Mouse (Mus musculus) C2C12 (cell line): ENCODE results near the gene Olfr697. TPM values are rescaled to one million over a fixed set of nuclear protein-coding genes. Genes with fewer than 3 reads are reported as not detected.
"Not testable (repeated sequence)": the region's sequence is repeated elsewhere in the genome, so short reads cannot be mapped to it uniquely, and the experiment has no call there.

Source experiments
- H3K27me3 ChIP-seq: one replicate; pipeline ENCODE4 v1.6.1; 2011; ENCODE audit not compliant: control insufficient read depth, insufficient read depth, insufficient read length
- H3K36me3 ChIP-seq: one replicate; pipeline ENCODE4 v1.6.1; 2011; ENCODE audit not compliant: control insufficient read depth, insufficient read depth
- H3K4me3 ChIP-seq: one replicate; pipeline ENCODE4 v1.5.1; 2011; ENCODE audit warnings: mild to moderate bottlenecking, control low read depth; ENCODE audit not compliant: poor library complexity, insufficient read depth, severe bottlenecking
- H3K79me2 ChIP-seq: one replicate; pipeline ENCODE4 v1.6.1; 2011; ENCODE audit not compliant: control insufficient read depth, insufficient read depth
- H3K79me3 ChIP-seq: one replicate; pipeline ENCODE4 v1.6.1; 2011; ENCODE audit warnings: low read depth, control low read depth
- H3ac ChIP-seq: one replicate; pipeline ENCODE3; 2011; ENCODE audit warnings: low read depth; ENCODE audit not compliant: control insufficient read depth, insufficient read length
- CEBPB ChIP-seq: IDR thresholded peaks from one replicate; pipeline ENCODE4 v1.6.1; 2011; ENCODE audit warnings: low read depth, mild to moderate bottlenecking, control low read depth, moderate library complexity
- CTCF ChIP-seq: IDR thresholded peaks from one replicate; pipeline ENCODE4 v1.5.1; 2011; ENCODE audit not compliant: control insufficient read depth, insufficient read depth, insufficient read length
- FOSL1 ChIP-seq: IDR thresholded peaks from one replicate; pipeline ENCODE4 v1.8.0; 2011; ENCODE audit warnings: mild to moderate bottlenecking, low read length; ENCODE audit not compliant: poor library complexity, insufficient read depth, severe bottlenecking
- MAX ChIP-seq: IDR thresholded peaks from one replicate; pipeline ENCODE4 v1.6.1; 2011; ENCODE audit warnings: mild to moderate bottlenecking, control low read depth
- MYOD1 ChIP-seq: IDR thresholded peaks from one replicate; pipeline ENCODE4 v1.6.1; 2011; ENCODE audit warnings: low read depth; ENCODE audit not compliant: control insufficient read depth, insufficient read length
- MYOG ChIP-seq: IDR thresholded peaks from one replicate; pipeline ENCODE4 v1.6.1; 2011; ENCODE audit not compliant: control insufficient read depth, insufficient read length; ENCODE audit errors: extremely low read depth
- USF1 ChIP-seq: IDR thresholded peaks from one replicate; pipeline ENCODE4 v1.6.1; 2011; ENCODE audit warnings: low read depth, mild to moderate bottlenecking, control low read depth, moderate library complexity
- polyA plus RNA-seq: library from polyadenylated mRNA; unstranded; fragments of >200 nt; fragmentation: generic; extraction: Trizol; gene quantifications from one replicate; pipeline ENCODE4 v1.2.1, GENCODE M21; 2012; ENCODE audit warnings: missing spikeins

Gene Olfr697
- polyA plus RNA-seq, 1 experiment, result not detected

GRCm38 (mm10) chr7:106733717-106734116 lies 8.5 kb downstream of the Olfr697 start:
- TF ChIP-seq FOSL1, result no peak
- no peak for TF ChIP-seq CTCF
- TF ChIP-seq MYOD1, result no peak
- no peak for TF ChIP-seq MAX
- Histone ChIP-seq H3K27me3 (no peaks in the 10 kb centered on the region), H3ac (no peak overlapping the region), H3K36me3 (no peaks in the 10 kb centered on the region), H3K79me2 (no peaks in the 10 kb centered on the region), H3K4me3 (no peak overlapping the region), H3K79me3 (no peaks in the 10 kb centered on the region)

GRCm38 (mm10) chr7:106725654-106726053 lies 16.6 kb downstream of the Olfr697 start:
- not testable (repeated sequence) for H3K4me3 ChIP-seq, H3K79me2 ChIP-seq, H3K79me3 ChIP-seq, H3K27me3 ChIP-seq, H3K36me3 ChIP-seq, H3ac ChIP-seq

GRCm38 (mm10) chr7:106716296-106716695 lies 25.9 kb downstream of the Olfr697 start, which contains the start of gene Olfr695:
Olfr695 (minus strand) TSS chr7:106716396.
- TF ChIP-seq CTCF (no peak), MAX (no peak), USF1 (no peak), MYOD1 (no peak), FOSL1 (no peak), CEBPB (no peak), MYOG (no peak)
- no peak within 1 kb of the TSS for H3K4me3 ChIP-seq
- no peaks in the 10 kb centered on the region for H3K27me3 ChIP-seq
- H3K79me3 ChIP-seq, result no peaks in the 10 kb centered on the region
- no peak within 1 kb of the TSS for H3ac ChIP-seq
- no peaks in the 10 kb centered on the region for H3K79me2 ChIP-seq
- H3K36me3 ChIP-seq, result no peaks in the 10 kb centered on the region

GRCm38 (mm10) chr7:106711463-106711862 lies 30.8 kb downstream of the Olfr697 start:
- no peak overlapping the region for H3ac ChIP-seq
- no peaks in the 10 kb centered on the region for H3K79me2 ChIP-seq
- no peak overlapping the region for H3K4me3 ChIP-seq
- no peaks in the 10 kb centered on the region for H3K36me3 ChIP-seq
- no peaks in the 10 kb centered on the region for H3K27me3 ChIP-seq
- H3K79me3 ChIP-seq, result no peaks in the 10 kb centered on the region
- no peak for TF ChIP-seq MYOG
- no peak for TF ChIP-seq CEBPB
- no peak for TF ChIP-seq MYOD1
- no peak for TF ChIP-seq USF1
- TF ChIP-seq CTCF, result no peak
- TF ChIP-seq FOSL1, result no peak
- TF ChIP-seq MAX, result no peak

- not testable (repeated sequence) for H3ac ChIP-seq, H3K36me3 ChIP-seq, H3K79me3 ChIP-seq, H3K79me2 ChIP-seq, H3K4me3 ChIP-seq, H3K27me3 ChIP-seq
These were observed 34.5 kb downstream of the Olfr697 start for GRCm38 (mm10) chr7:106707705-106708104.

GRCm38 (mm10) chr7:106696891-106697290 lies 45.4 kb downstream of the Olfr697 start:
- H3K4me3 ChIP-seq, result no peak overlapping the region
- TF ChIP-seq MYOD1 (no peak), CEBPB (no peak), MYOG (no peak), USF1 (no peak), CTCF (no peak), MAX (no peak)
- H3K79me3 ChIP-seq, result no peaks in the 10 kb centered on the region
- no peaks in the 10 kb centered on the region for H3K79me2 ChIP-seq
- no peaks in the 10 kb centered on the region for H3K36me3 ChIP-seq
- H3ac ChIP-seq, result no peak overlapping the region
- H3K27me3 ChIP-seq, result no peaks in the 10 kb centered on the region

- Histone ChIP-seq H3K4me3 (no peak overlapping the region), H3K36me3 (no peaks in the 10 kb centered on the region), H3K79me2 (no peaks in the 10 kb centered on the region), H3K27me3 (no peaks in the 10 kb centered on the region), H3ac (no peak overlapping the region), H3K79me3 (no peaks in the 10 kb centered on the region)
- TF ChIP-seq MYOG, result no peak
- no peak for TF ChIP-seq MYOD1
- no peak for TF ChIP-seq CEBPB
- TF ChIP-seq USF1, result no peak
These were observed 49.3 kb downstream of the Olfr697 start for GRCm38 (mm10) chr7:106692976-106693375.
